Mouse (Mus musculus): Measurements from ENCODE around the gene Mogat2. TPM values are rescaled to one million over a fixed set of nuclear protein-coding genes. Genes with fewer than 3 reads are reported as not detected.

Gene Mogat2
- total and polyA plus RNA-seq, 3 experiments: 0.02 TPM; not detected in 2

GRCm38 (mm10) chr7:99187451-99187850 lies 51.0 kb downstream of the Mogat2 start:
- Histone ChIP-seq H3K27me3 (ENCODE audit: insufficient read depth, low read length) (peaks cover 20% of the 10 kb centered on the region), H3K4me3 (ENCODE audit: low read depth, low read length) (no peak overlapping the region), H3K9me3 (replicated peaks) (no peaks in the 10 kb centered on the region), H3K4me1 (ENCODE audit: insufficient read depth, low read depth, low read length) (peaks cover 5% of the 10 kb centered on the region), H3K36me3 (replicated peaks) (no peaks in the 10 kb centered on the region)
- DNase-seq (ENCODE audit: low spot score) (no peak), ATAC-seq (ENCODE audit: extremely low read depth, insufficient number of reproducible peaks, low FRiP score, poor library complexity, severe bottlenecking) (no peak)
- TF ChIP-seq GATA2 (IDR thresholded peaks at IDR 0.05; ENCODE audit: borderline replicate concordance, low read depth, low read length) (no peak), GATA1 (IDR thresholded peaks at IDR 0.05; ENCODE audit: borderline replicate concordance, low read length) (no peak), POLR2AphosphoS5 (IDR thresholded peaks at IDR 0.05; ENCODE audit: insufficient replicate concordance, low read depth, low read length) (no peak), TAL1 (conservative IDR thresholded peaks at IDR 0.05; ENCODE audit: low read depth, low read length) (no peak), CTCF (IDR thresholded peaks at IDR 0.05; ENCODE audit: low read depth, low read length) (no peak)

DNA sequence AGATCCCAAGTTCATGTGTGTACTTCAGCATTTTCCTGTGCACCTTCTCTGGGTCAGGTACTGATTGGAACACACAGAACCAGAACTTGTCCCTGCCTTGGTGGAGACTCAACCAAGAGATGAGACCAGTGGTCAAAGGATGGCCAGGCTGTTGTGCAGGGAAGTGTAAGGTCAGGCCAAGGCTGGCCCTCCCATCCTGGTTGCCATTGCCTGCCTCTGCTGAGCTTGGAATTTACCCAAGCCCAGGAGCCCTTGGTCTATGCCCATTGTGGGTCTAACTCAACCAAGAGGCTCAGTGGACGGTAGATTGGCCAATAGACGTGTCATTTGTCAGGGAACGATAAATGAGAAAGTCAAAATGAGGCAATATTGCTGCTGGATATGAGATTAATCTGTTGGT lies 53.0 kb downstream of the Mogat2 start:
- Histone ChIP-seq H3K27me3 (ENCODE audit: insufficient read depth, low read length) (peaks cover 37% of the 10 kb centered on the region), H3K9me3 (replicated peaks) (no peaks in the 10 kb centered on the region), H3K4me3 (ENCODE audit: low read depth, low read length) (no peak overlapping the region), H3K4me1 (ENCODE audit: insufficient read depth, low read depth, low read length) (peaks cover 10% of the 10 kb centered on the region), H3K36me3 (replicated peaks) (no peaks in the 10 kb centered on the region)
- TF ChIP-seq POLR2AphosphoS5 (IDR thresholded peaks at IDR 0.05; ENCODE audit: insufficient replicate concordance, low read depth, low read length): no peak
- no peak for TF ChIP-seq GATA1 (IDR thresholded peaks at IDR 0.05; ENCODE audit: borderline replicate concordance, low read length)
- no peak for TF ChIP-seq TAL1 (conservative IDR thresholded peaks at IDR 0.05; ENCODE audit: low read depth, low read length)
- TF ChIP-seq CTCF (IDR thresholded peaks at IDR 0.05; ENCODE audit: low read depth, low read length): no peak
- TF ChIP-seq GATA2 (IDR thresholded peaks at IDR 0.05; ENCODE audit: borderline replicate concordance, low read depth, low read length): no peak
- ATAC-seq (ENCODE audit: extremely low read depth, insufficient number of reproducible peaks, low FRiP score, poor library complexity, severe bottlenecking): no peak
- DNase-seq (ENCODE audit: low spot score): no peak

DNA sequence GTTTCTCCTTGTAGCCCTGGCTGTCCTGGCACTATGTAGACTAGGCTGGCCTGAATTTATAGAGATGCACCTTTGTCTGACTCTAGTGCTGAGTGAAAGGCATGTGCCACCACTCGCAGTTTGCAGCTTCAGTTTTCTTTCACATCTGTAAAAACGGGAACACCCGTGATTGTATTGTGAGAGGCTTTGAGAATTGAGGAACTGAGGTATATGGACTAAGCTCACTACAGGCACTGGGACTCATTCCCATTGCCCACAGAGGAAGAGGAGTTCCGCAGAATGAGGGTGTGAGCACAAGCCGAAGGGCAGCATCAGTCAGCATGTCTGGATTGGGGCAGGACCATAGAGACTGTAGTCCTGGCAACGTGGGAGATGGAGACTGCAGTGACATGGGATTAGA lies 54.7 kb downstream of the Mogat2 start:
- Histone ChIP-seq H3K4me1 (ENCODE audit: insufficient read depth, low read depth, low read length) (peaks cover 10% of the 10 kb centered on the region), H3K9me3 (replicated peaks) (no peaks in the 10 kb centered on the region), H3K27me3 (ENCODE audit: insufficient read depth, low read length) (peaks cover 37% of the 10 kb centered on the region), H3K4me3 (ENCODE audit: low read depth, low read length) (no peak overlapping the region), H3K36me3 (replicated peaks) (no peaks in the 10 kb centered on the region)
- DNase-seq (ENCODE audit: low spot score) (no peak), ATAC-seq (ENCODE audit: extremely low read depth, insufficient number of reproducible peaks, low FRiP score, poor library complexity, severe bottlenecking) (no peak)
- TF ChIP-seq CTCF (IDR thresholded peaks at IDR 0.05; ENCODE audit: low read depth, low read length): no peak
- TF ChIP-seq GATA2 (IDR thresholded peaks at IDR 0.05; ENCODE audit: borderline replicate concordance, low read depth, low read length): no peak
- no peak for TF ChIP-seq POLR2AphosphoS5 (IDR thresholded peaks at IDR 0.05; ENCODE audit: insufficient replicate concordance, low read depth, low read length)
- TF ChIP-seq GATA1 (IDR thresholded peaks at IDR 0.05; ENCODE audit: borderline replicate concordance, low read length): no peak
- no peak for TF ChIP-seq TAL1 (conservative IDR thresholded peaks at IDR 0.05; ENCODE audit: low read depth, low read length)

DNA sequence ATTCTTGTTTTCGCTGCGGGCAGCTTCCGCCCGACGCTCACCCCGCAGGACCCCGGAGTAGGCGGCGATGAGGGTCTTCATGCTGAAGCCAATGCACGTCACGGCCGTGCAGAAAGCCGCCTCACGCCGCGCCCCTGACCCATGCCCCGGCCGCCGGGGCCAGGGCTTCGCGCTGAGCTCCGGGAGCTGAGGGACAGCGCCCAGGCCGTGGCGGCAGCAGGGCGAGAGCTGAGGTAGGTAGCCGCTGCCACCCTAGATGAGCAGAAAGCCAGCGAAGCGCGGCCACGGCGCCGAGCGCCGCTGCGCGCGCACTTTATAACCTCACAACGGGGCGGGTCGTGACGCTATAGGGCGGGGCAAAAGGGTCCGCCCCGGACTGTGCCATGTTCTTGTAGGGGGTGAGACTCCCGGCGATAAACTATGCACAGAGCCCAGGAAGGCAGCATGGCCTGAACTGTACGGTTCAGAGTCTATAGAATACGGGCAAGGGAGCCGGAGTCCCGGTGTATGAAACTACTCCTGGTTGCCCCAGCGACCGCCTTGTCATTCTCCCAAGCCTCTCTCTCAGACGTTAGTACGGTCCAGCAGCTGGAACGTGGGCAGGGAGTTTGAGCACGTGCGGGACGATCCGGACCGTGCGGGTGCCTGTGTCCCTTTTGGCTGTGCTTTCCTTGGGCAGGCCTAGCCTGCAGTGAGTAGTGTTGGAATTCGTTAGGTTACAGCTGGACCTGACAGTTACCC lies 55.8 kb downstream of the Mogat2 start, which contains the start of gene Dgat2:
Gene Dgat2, minus strand, starts transcription at position 288 of the 741 bp plus-strand sequence.
- ATAC-seq (ENCODE audit: extremely low read depth, insufficient number of reproducible peaks, low FRiP score, poor library complexity, severe bottlenecking) (peak; percentile 28; the same call in 1 of the 2 replicates), DNase-seq (ENCODE audit: low spot score) (peak; percentile 43)
- no peaks in the 10 kb centered on the region for H3K9me3 ChIP-seq (replicated peaks)
- TF ChIP-seq CTCF (IDR thresholded peaks at IDR 0.05; ENCODE audit: low read depth, low read length) (no peak), GATA1 (IDR thresholded peaks at IDR 0.05; ENCODE audit: borderline replicate concordance, low read length) (no peak), GATA2 (IDR thresholded peaks at IDR 0.05; ENCODE audit: borderline replicate concordance, low read depth, low read length) (no peak), TAL1 (conservative IDR thresholded peaks at IDR 0.05; ENCODE audit: low read depth, low read length) (no peak), POLR2AphosphoS5 (IDR thresholded peaks at IDR 0.05; ENCODE audit: insufficient replicate concordance, low read depth, low read length) (no peak)
- H3K36me3 ChIP-seq (replicated peaks): no peaks in the 10 kb centered on the region
- peaks cover 10% of the 10 kb centered on the region for H3K4me1 ChIP-seq (ENCODE audit: insufficient read depth, low read depth, low read length)
- H3K27me3 ChIP-seq (ENCODE audit: insufficient read depth, low read length): peaks cover 40% of the 10 kb centered on the region
- peak within 1 kb of the TSS; percentile 65; the same call in 1 of the 2 replicates for H3K4me3 ChIP-seq (ENCODE audit: low read depth, low read length)

GRCm38 (mm10) chr7:99181619-99182431 lies 56.6 kb downstream of the Mogat2 start:
- Histone ChIP-seq H3K27me3 (ENCODE audit: insufficient read depth, low read length) (peaks cover 32% of the 10 kb centered on the region), H3K4me1 (ENCODE audit: insufficient read depth, low read depth, low read length) (peaks cover 10% of the 10 kb centered on the region), H3K9me3 (replicated peaks) (no peaks in the 10 kb centered on the region), H3K4me3 (ENCODE audit: low read depth, low read length) (peak overlapping the region; percentile 65; the same call in 1 of the 2 replicates), H3K36me3 (replicated peaks) (no peaks in the 10 kb centered on the region)
- ATAC-seq (ENCODE audit: extremely low read depth, insufficient number of reproducible peaks, low FRiP score, poor library complexity, severe bottlenecking) (no peak), DNase-seq (ENCODE audit: low spot score) (no peak)
- TF ChIP-seq GATA2 (IDR thresholded peaks at IDR 0.05; ENCODE audit: borderline replicate concordance, low read depth, low read length): no peak
- no peak for TF ChIP-seq TAL1 (conservative IDR thresholded peaks at IDR 0.05; ENCODE audit: low read depth, low read length)
- TF ChIP-seq POLR2AphosphoS5 (IDR thresholded peaks at IDR 0.05; ENCODE audit: insufficient replicate concordance, low read depth, low read length): no peak
- TF ChIP-seq CTCF (IDR thresholded peaks at IDR 0.05; ENCODE audit: low read depth, low read length): no peak
- TF ChIP-seq GATA1 (IDR thresholded peaks at IDR 0.05; ENCODE audit: borderline replicate concordance, low read length): no peak

DNA sequence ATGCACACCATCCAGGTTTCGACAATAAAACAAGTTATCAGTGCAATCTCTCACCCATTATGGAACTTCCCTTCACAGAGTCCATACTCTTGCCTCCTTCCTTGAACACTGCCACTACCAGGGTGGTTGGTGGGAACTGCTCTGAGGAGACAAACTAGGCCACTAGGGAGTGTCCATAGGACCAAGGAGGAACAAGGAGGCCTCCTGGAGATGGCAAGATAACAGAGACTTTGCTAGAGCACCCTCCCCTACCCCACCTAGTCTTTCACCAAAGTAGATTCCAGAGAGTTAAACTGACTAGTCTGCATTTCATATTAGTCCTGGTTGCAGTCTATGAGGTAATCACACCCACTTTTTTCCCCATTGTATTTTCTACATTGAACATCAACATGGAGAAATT lies 58.3 kb downstream of the Mogat2 start:
- Histone ChIP-seq H3K9me3 (replicated peaks) (no peaks in the 10 kb centered on the region), H3K36me3 (replicated peaks) (no peaks in the 10 kb centered on the region), H3K27me3 (ENCODE audit: insufficient read depth, low read length) (peaks cover 31% of the 10 kb centered on the region), H3K4me3 (ENCODE audit: low read depth, low read length) (no peak overlapping the region), H3K4me1 (ENCODE audit: insufficient read depth, low read depth, low read length) (peaks cover 10% of the 10 kb centered on the region)
- DNase-seq (ENCODE audit: low spot score) (no peak), ATAC-seq (ENCODE audit: extremely low read depth, insufficient number of reproducible peaks, low FRiP score, poor library complexity, severe bottlenecking) (no peak)
- no peak for TF ChIP-seq TAL1 (conservative IDR thresholded peaks at IDR 0.05; ENCODE audit: low read depth, low read length)
- no peak for TF ChIP-seq GATA1 (IDR thresholded peaks at IDR 0.05; ENCODE audit: borderline replicate concordance, low read length)
- TF ChIP-seq POLR2AphosphoS5 (IDR thresholded peaks at IDR 0.05; ENCODE audit: insufficient replicate concordance, low read depth, low read length): no peak

Measured in G1E (cell line).